Mouse (Mus musculus) liver, embryonic 14.5 days (tissue): ENCODE results near the gene Coro1b. TPM values are rescaled to one million over a fixed set of nuclear protein-coding genes. Genes with fewer than 3 reads are reported as not detected.

Source experiments
- ATAC-seq: fragments of 200-750 bp; cut with Nextera tagmentation; 2 replicates; pipeline ENCODE4 v1.8.0; 2017; ENCODE audit warnings: moderate number of reproducible peaks, mild to moderate bottlenecking, moderate library complexity; ENCODE audit not compliant: insufficient read depth
- DNase-seq, 3 experiments: peaks; one replicate each; pipeline ENCODE4 v3.0.0-alpha.2; 2012 to 2013; ENCODE audit warnings: low read depth in 3 of 3, low spot score in 3 of 3
- H3K27ac ChIP-seq: fragments of 300-500 bp; sonication (generic); 2 replicates; pipeline ENCODE4 v1.5.1; 2014; ENCODE audit warnings: moderate library complexity, mild to moderate bottlenecking, control low read depth, inconsistent platforms
- H3K27me3 ChIP-seq: fragments of 300-500 bp; sonication (generic); 2 replicates; pipeline ENCODE4 v1.6.1; 2014; ENCODE audit warnings: mild to moderate bottlenecking, low read length, moderate library complexity; ENCODE audit not compliant: control insufficient read depth, insufficient read depth
- H3K36me3 ChIP-seq: fragments of 300-500 bp; sonication (generic); replicated peaks from 2 replicates; pipeline ENCODE4 v1.6.1; 2014; ENCODE audit warnings: low read depth; ENCODE audit not compliant: control insufficient read depth, insufficient read depth
- H3K4me1 ChIP-seq, 2 experiments: fragments of 200-500 bp in 1 of 2; fragments of 300-500 bp in 1 of 2; sonication (generic) in 1 of 2; replicated peaks; 2 replicates each; pipeline ENCODE4 v1.6.1; 2012 to 2014; ENCODE audit warnings: antibody characterized with exemption in 1 of 2, inconsistent platforms in 1 of 2, low read length in 1 of 2; ENCODE audit not compliant: control insufficient read depth in 2 of 2, insufficient read depth in 2 of 2
- H3K4me2 ChIP-seq: fragments of 300-500 bp; sonication (generic); 2 replicates; pipeline ENCODE4 v1.6.1; 2014; ENCODE audit warnings: low read depth, mild to moderate bottlenecking, control low read depth, moderate library complexity
- H3K4me3 ChIP-seq, 2 experiments: fragments of 200-500 bp in 1 of 2; fragments of 300-500 bp in 1 of 2; sonication (generic) in 1 of 2; 2 replicates each; pipeline ENCODE4 v1.5.1; 2012 to 2014; ENCODE audit warnings: low read depth in 2 of 2, low read length in 2 of 2, mild to moderate bottlenecking in 2 of 2, control low read depth in 1 of 2, inconsistent platforms in 1 of 2, moderate library complexity in 1 of 2; ENCODE audit not compliant: insufficient read depth in 1 of 2
- H3K9ac ChIP-seq: fragments of 300-500 bp; sonication (generic); replicated peaks from 2 replicates; pipeline ENCODE4 v1.6.1; 2014; ENCODE audit warnings: mild to moderate bottlenecking, control low read depth, moderate library complexity
- H3K9me3 ChIP-seq: fragments of 300-500 bp; sonication (generic); 2 replicates; pipeline ENCODE4 v1.6.1; 2016; ENCODE audit warnings: low read length, mixed read lengths; ENCODE audit not compliant: control insufficient read depth
- CTCF ChIP-seq: IDR thresholded peaks from 2 replicates; pipeline ENCODE4 v1.5.1; 2016; ENCODE audit warnings: antibody characterized with exemption, low read depth, control low read depth
- EP300 ChIP-seq: IDR thresholded peaks from 2 replicates; pipeline ENCODE4 v1.6.1; 2016; ENCODE audit warnings: antibody characterized with exemption, low read depth
- WGBS: fragments of 180-500 bp; shearing (Covaris S2); extraction: QIAGEN DNeasy Blood & Tissue Kit; methylation state at CpG from one replicate; pipeline ENCODE4 v1.1.7; 2014; ENCODE audit not compliant: insufficient replicate concordance; 5-methylcytosine and 5-hydroxymethylcytosine counted together
- polyA plus RNA-seq, 2 experiments: library from polyadenylated mRNA; depleted of rRNA in 1 of 2; stranded (reverse) in 1 of 2; unstranded in 1 of 2; fragments of >200 nt; fragmentation: Nextera tagmentation in 1 of 2; extraction: Ambion mirVana in 1 of 2; gene quantifications; 2 replicates each; pipeline versions ENCODE4 v1.2.1 to v1.2.3; 2012 to 2014

Coro1b gene
- polyA plus RNA-seq, 2 experiments: 57.5 to 59.2 TPM

- WGBS: 5% methylated on average over 36 of the region's 47 CpGs
- Histone ChIP-seq H3K27me3 (no peaks in the 10 kb centered on the region), H3K9ac (peak within 1 kb of the TSS; percentile 91), H3K4me1 (peaks cover 14 to 24% of the 10 kb centered on the region in 2 experiments), H3K36me3 (peaks cover 35% of the 10 kb centered on the region), H3K4me3 (peak within 1 kb of the TSS; percentile 85 to 89), H3K9me3 (no peaks in the 10 kb centered on the region), H3K27ac (peak within 1 kb of the TSS; percentile 64), H3K4me2 (peak within 1 kb of the TSS; percentile 77)
- TF ChIP-seq EP300: no peak
- TF ChIP-seq CTCF: peak; percentile 90
- peak; percentile 91 for ATAC-seq
- DNase-seq: peak; percentile 89 to 92 (median 92)
Measured at GRCm38 (mm10) chr19:4191528-4192250, 43.3 kb downstream of the Coro1b start, which contains the start of gene Ppp1ca. Ppp1ca (plus strand) TSS chr19:4192065.

GRCm38 (mm10) chr19:4192251-4192985 lies 44.0 kb downstream of the Coro1b start:
- H3K27ac ChIP-seq: peak overlapping the region; percentile 60
- WGBS: under 1% methylated on average over 49 of the region's 52 CpGs
- peaks cover 43% of the 10 kb centered on the region for H3K36me3 ChIP-seq
- DNase-seq (no peak), ATAC-seq (peak; percentile 62)
- H3K4me1 ChIP-seq: peaks cover 14 to 24% of the 10 kb centered on the region in 2 experiments
- no peaks in the 10 kb centered on the region for H3K9me3 ChIP-seq
- no peaks in the 10 kb centered on the region for H3K27me3 ChIP-seq
- TF ChIP-seq EP300 (no peak), CTCF (no peak)
- H3K4me2 ChIP-seq: peak overlapping the region; percentile 77
- H3K4me3 ChIP-seq: peak overlapping the region; percentile 85 to 89
- peak overlapping the region; percentile 91 for H3K9ac ChIP-seq

GRCm38 (mm10) chr19:4193129-4193528 lies 44.7 kb downstream of the Coro1b start:
- WGBS: 52% methylated on average over 6 of the region's 6 CpGs
- Histone ChIP-seq H3K36me3 (peaks cover 46% of the 10 kb centered on the region), H3K9ac (peak overlapping the region; percentile 91), H3K4me3 (peak overlapping the region; percentile 85 to 89), H3K4me1 (peaks cover 14 to 24% of the 10 kb centered on the region in 2 experiments), H3K27me3 (no peaks in the 10 kb centered on the region), H3K27ac (peak overlapping the region; percentile 60), H3K9me3 (no peaks in the 10 kb centered on the region), H3K4me2 (peak overlapping the region; percentile 77)
- DNase-seq: no peak
- no peak for ATAC-seq
- TF ChIP-seq EP300 (no peak), CTCF (no peak)

- H3K4me2 ChIP-seq: no peak overlapping the region
- no peak for ATAC-seq
- no peak overlapping the region for H3K27ac ChIP-seq
- peaks cover 14 to 24% of the 10 kb centered on the region in 2 experiments for H3K4me1 ChIP-seq
- no peak for DNase-seq
- WGBS: 69% methylated on average over 8 of the region's 8 CpGs
- H3K9ac ChIP-seq: no peak overlapping the region
- H3K4me3 ChIP-seq: no peak overlapping the region
- no peaks in the 10 kb centered on the region for H3K27me3 ChIP-seq
- H3K36me3 ChIP-seq: peaks cover 49% of the 10 kb centered on the region
- no peak for TF ChIP-seq CTCF
- no peak for TF ChIP-seq EP300
- H3K9me3 ChIP-seq: no peaks in the 10 kb centered on the region
Measured at GRCm38 (mm10) chr19:4194021-4194724, 45.8 kb downstream of the Coro1b start.
